Mouse (Mus musculus): ENCODE results near the gene Uggt2. TPM values are rescaled to one million over a fixed set of nuclear protein-coding genes. Genes with fewer than 3 reads are reported as not detected.

Gene Uggt2
- polyA plus RNA-seq, 1 experiment from 2014 or later: 15.4 TPM

GRCm38 (mm10) chr14:119123582-119123981 lies 24.4 kb upstream of the Uggt2 start:
- Histone ChIP-seq H3K36me3 (ENCODE audit: control insufficient read depth, insufficient read depth, low read length) (no peaks in the 10 kb centered on the region), H3K4me1 (replicated peaks; ENCODE audit: control insufficient read depth, insufficient read depth, low read length) (no peaks in the 10 kb centered on the region), H3K27ac (ENCODE audit: low read depth) (no peak overlapping the region), H3K9me3 (ENCODE audit: control insufficient read depth, low read length) (no peaks in the 10 kb centered on the region), H3K4me2 (ENCODE audit: low read length) (peak overlapping the region; percentile 60), H3K27me3 (replicated peaks; ENCODE audit: control insufficient read depth, insufficient read depth, low read length) (no peaks in the 10 kb centered on the region), H3K9ac (ENCODE audit: low read length) (no peak overlapping the region), H3K4me3 (ENCODE audit: low read depth, low read length) (peak overlapping the region; percentile 38)
- ATAC-seq (replicated peaks; ENCODE audit: low FRiP score, low TSS enrichment, low read depth): no peak
- WGBS: 2% methylated on average over 12 of the region's 12 CpGs
- DNase-seq (ENCODE audit: low spot score): peak; percentile 65

- Histone ChIP-seq H3K4me1 (replicated peaks; ENCODE audit: control insufficient read depth, insufficient read depth, low read length) (no peaks in the 10 kb centered on the region), H3K4me2 (ENCODE audit: low read length) (no peak overlapping the region), H3K9ac (ENCODE audit: low read length) (no peak overlapping the region), H3K27ac (ENCODE audit: low read depth) (no peak overlapping the region), H3K9me3 (ENCODE audit: control insufficient read depth, low read length) (no peaks in the 10 kb centered on the region), H3K27me3 (replicated peaks; ENCODE audit: control insufficient read depth, insufficient read depth, low read length) (no peaks in the 10 kb centered on the region), H3K36me3 (ENCODE audit: control insufficient read depth, insufficient read depth, low read length) (no peaks in the 10 kb centered on the region), H3K4me3 (ENCODE audit: low read depth, low read length) (no peak overlapping the region)
- DNase-seq (ENCODE audit: low spot score): no peak
- 76% methylated on average over 6 of the region's 6 CpGs for WGBS
- no peak for ATAC-seq (replicated peaks; ENCODE audit: low FRiP score, low TSS enrichment, low read depth)
These were observed 13.3 kb upstream of the Uggt2 start for GRCm38 (mm10) chr14:119112558-119112957.

DNA sequence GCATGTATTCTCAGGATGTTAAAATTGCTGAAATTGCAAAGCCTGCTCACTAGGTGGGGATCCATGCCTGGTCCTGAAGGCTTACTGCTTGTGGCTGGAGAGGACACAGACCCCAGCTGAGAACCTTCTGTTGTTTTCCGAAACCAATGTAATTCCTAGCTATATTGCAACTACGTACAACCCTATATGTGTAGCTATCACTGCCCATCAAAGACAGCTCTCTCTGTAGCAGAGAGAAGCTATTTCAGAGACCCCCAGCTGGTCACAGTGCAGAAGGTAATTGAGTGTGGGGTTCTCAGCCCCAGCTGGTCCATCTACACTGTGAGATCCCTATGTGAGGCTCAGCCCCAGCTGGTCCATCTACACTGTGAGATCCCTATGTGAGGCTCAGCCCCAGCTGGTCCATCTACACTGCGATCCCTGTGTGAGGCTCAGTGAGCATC lies 10.6 kb upstream of the Uggt2 start:
- H3K4me2 ChIP-seq (ENCODE audit: low read length): no peak overlapping the region
- no peak overlapping the region for H3K4me3 ChIP-seq (ENCODE audit: low read depth, low read length)
- H3K9me3 ChIP-seq (ENCODE audit: control insufficient read depth, low read length): no peaks in the 10 kb centered on the region
- H3K27ac ChIP-seq (ENCODE audit: low read depth): no peak overlapping the region
- no peak for ATAC-seq (replicated peaks; ENCODE audit: low FRiP score, low TSS enrichment, low read depth)
- no peaks in the 10 kb centered on the region for H3K27me3 ChIP-seq (replicated peaks; ENCODE audit: control insufficient read depth, insufficient read depth, low read length)
- H3K36me3 ChIP-seq (ENCODE audit: control insufficient read depth, insufficient read depth, low read length): no peaks in the 10 kb centered on the region
- 82% methylated on average over 3 of the region's 3 CpGs for WGBS
- no peak overlapping the region for H3K9ac ChIP-seq (ENCODE audit: low read length)
- H3K4me1 ChIP-seq (replicated peaks; ENCODE audit: control insufficient read depth, insufficient read depth, low read length): no peaks in the 10 kb centered on the region
- no peak for DNase-seq (ENCODE audit: low spot score)

DNA sequence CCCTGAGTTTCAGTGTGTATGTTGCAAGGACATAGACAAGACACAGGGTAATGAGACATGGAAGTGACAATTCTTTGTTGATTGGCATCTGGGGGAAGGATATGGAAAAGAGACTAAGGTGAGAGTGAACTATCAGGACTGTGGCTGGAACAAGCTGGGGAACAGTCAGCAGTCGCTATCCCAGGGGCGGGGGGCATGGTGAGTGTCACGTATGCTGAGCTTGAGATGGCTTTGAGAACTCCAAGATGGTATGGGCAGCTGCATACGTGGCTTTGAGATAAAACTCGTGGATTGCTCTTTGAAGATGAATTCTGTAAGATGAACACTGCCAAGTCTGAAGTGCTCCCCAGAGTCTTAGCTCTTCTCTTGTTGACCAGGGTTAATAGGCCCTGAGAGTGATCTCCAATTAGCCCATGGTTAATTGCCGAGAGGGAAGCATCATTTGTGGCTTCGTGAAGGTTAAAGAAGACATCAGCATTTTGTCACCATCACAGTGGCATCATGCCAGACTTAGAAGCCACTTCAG lies 9.6 kb upstream of the Uggt2 start:
- Histone ChIP-seq H3K4me2 (ENCODE audit: low read length) (no peak overlapping the region), H3K36me3 (ENCODE audit: control insufficient read depth, insufficient read depth, low read length) (no peaks in the 10 kb centered on the region), H3K27me3 (replicated peaks; ENCODE audit: control insufficient read depth, insufficient read depth, low read length) (no peaks in the 10 kb centered on the region), H3K4me3 (ENCODE audit: low read depth, low read length) (no peak overlapping the region), H3K9me3 (ENCODE audit: control insufficient read depth, low read length) (no peaks in the 10 kb centered on the region), H3K9ac (ENCODE audit: low read length) (no peak overlapping the region), H3K4me1 (replicated peaks; ENCODE audit: control insufficient read depth, insufficient read depth, low read length) (no peaks in the 10 kb centered on the region), H3K27ac (ENCODE audit: low read depth) (no peak overlapping the region)
- ATAC-seq (replicated peaks; ENCODE audit: low FRiP score, low TSS enrichment, low read depth) (no peak), DNase-seq (ENCODE audit: low spot score) (no peak)
- WGBS: 75% methylated on average over 7 of the region's 7 CpGs

DNA sequence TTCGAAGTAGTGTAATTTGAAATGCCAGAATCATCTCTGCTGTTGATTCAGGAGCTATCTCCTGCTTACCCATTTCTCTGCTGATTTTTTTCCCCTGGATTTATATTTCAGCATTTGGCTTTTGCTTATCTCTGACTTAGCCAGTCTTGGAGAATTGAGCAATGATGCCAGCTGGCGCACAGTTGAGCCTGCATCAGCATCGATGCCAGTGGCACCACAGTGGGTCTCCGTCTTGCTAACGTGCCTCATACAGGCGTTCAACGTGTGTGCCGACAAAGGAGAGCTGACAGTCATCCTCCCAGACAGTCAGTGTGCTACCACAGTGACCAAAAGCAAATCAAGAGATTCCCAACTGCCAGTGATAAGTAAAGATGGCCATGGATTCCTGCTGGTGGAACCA lies 8.4 kb upstream of the Uggt2 start:
- H3K27ac ChIP-seq (ENCODE audit: low read depth): no peak overlapping the region
- no peaks in the 10 kb centered on the region for H3K9me3 ChIP-seq (ENCODE audit: control insufficient read depth, low read length)
- no peak overlapping the region for H3K9ac ChIP-seq (ENCODE audit: low read length)
- DNase-seq (ENCODE audit: low spot score) (no peak), ATAC-seq (replicated peaks; ENCODE audit: low FRiP score, low TSS enrichment, low read depth) (no peak)
- no peak overlapping the region for H3K4me3 ChIP-seq (ENCODE audit: low read depth, low read length)
- no peaks in the 10 kb centered on the region for H3K4me1 ChIP-seq (replicated peaks; ENCODE audit: control insufficient read depth, insufficient read depth, low read length)
- H3K36me3 ChIP-seq (ENCODE audit: control insufficient read depth, insufficient read depth, low read length): no peaks in the 10 kb centered on the region
- H3K4me2 ChIP-seq (ENCODE audit: low read length): no peak overlapping the region
- WGBS: 93% methylated on average over 8 of the region's 8 CpGs
- H3K27me3 ChIP-seq (replicated peaks; ENCODE audit: control insufficient read depth, insufficient read depth, low read length): no peaks in the 10 kb centered on the region

DNA sequence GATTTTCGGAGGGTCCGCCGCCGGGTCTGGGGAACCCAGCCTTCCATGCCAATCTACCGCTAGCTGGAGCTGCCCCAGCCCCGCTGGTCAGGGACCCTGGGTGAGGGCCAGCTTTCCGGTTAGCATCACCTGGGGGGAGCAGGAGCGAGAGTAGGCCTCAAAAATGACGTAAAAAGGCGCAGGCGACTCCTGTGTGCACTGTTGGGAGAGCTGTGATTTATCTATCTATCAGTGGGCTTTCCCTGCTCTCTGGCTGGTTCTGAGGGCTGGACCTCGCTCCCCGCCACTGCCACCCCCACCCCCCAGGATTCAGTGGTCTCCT lies 301 bp upstream of the Uggt2 start:
- DNase-seq (ENCODE audit: low spot score): no peak
- peaks cover 12% of the 10 kb centered on the region for H3K4me1 ChIP-seq (replicated peaks; ENCODE audit: control insufficient read depth, insufficient read depth, low read length)
- under 1% methylated on average over 13 of the region's 13 CpGs for WGBS
- H3K4me3 ChIP-seq (ENCODE audit: low read depth, low read length): peak overlapping the region; percentile 68
- no peaks in the 10 kb centered on the region for H3K27me3 ChIP-seq (replicated peaks; ENCODE audit: control insufficient read depth, insufficient read depth, low read length)
- H3K9me3 ChIP-seq (ENCODE audit: control insufficient read depth, low read length): no peaks in the 10 kb centered on the region
- H3K27ac ChIP-seq (ENCODE audit: low read depth): peak overlapping the region; percentile 69
- H3K9ac ChIP-seq (ENCODE audit: low read length): peak overlapping the region; percentile 83
- H3K36me3 ChIP-seq (ENCODE audit: control insufficient read depth, insufficient read depth, low read length): no peaks in the 10 kb centered on the region
- H3K4me2 ChIP-seq (ENCODE audit: low read length): peak overlapping the region; percentile 80
- no peak; the same call in 1 of the 2 replicates for ATAC-seq (replicated peaks; ENCODE audit: low FRiP score, low TSS enrichment, low read depth)

GRCm38 (mm10) chr14:119061811-119062210 lies 37.4 kb downstream of the Uggt2 start:
- 68% methylated on average over 1 of the region's 1 CpGs for WGBS
- no peak overlapping the region for H3K4me3 ChIP-seq (ENCODE audit: low read depth, low read length)
- DNase-seq (ENCODE audit: low spot score) (no peak), ATAC-seq (replicated peaks; ENCODE audit: low FRiP score, low TSS enrichment, low read depth) (no peak)
- H3K9me3 ChIP-seq (ENCODE audit: control insufficient read depth, low read length): no peaks in the 10 kb centered on the region
- no peak overlapping the region for H3K9ac ChIP-seq (ENCODE audit: low read length)
- peaks cover 18% of the 10 kb centered on the region for H3K36me3 ChIP-seq (ENCODE audit: control insufficient read depth, insufficient read depth, low read length)
- H3K4me1 ChIP-seq (replicated peaks; ENCODE audit: control insufficient read depth, insufficient read depth, low read length): no peaks in the 10 kb centered on the region
- H3K27ac ChIP-seq (ENCODE audit: low read depth): no peak overlapping the region
- no peaks in the 10 kb centered on the region for H3K27me3 ChIP-seq (replicated peaks; ENCODE audit: control insufficient read depth, insufficient read depth, low read length)
- no peak overlapping the region for H3K4me2 ChIP-seq (ENCODE audit: low read length)

DNA sequence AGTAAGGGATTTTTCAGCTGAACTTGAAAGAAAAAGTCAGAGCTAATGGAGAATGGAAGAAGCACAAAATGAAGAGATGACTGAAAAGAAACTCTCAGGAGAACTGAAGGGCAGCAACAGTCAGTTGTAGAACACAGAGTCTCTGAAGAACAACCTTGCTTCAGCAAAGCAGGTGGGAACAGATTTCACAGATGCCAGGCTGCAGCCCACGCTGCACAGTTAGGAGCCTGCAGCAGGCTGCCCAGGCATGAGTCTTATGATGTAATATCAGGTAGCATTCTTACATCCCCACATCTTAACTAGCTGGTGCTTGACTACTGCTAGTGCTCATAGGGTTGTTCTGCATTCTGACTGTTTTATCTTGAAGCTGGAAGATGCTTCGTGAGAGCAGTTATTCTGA lies 38.5 kb downstream of the Uggt2 start:
- Histone ChIP-seq H3K36me3 (ENCODE audit: control insufficient read depth, insufficient read depth, low read length) (peaks cover 21% of the 10 kb centered on the region), H3K9me3 (ENCODE audit: control insufficient read depth, low read length) (no peaks in the 10 kb centered on the region), H3K4me3 (ENCODE audit: low read depth, low read length) (no peak overlapping the region), H3K4me2 (ENCODE audit: low read length) (no peak overlapping the region), H3K27me3 (replicated peaks; ENCODE audit: control insufficient read depth, insufficient read depth, low read length) (no peaks in the 10 kb centered on the region), H3K27ac (ENCODE audit: low read depth) (no peak overlapping the region), H3K9ac (ENCODE audit: low read length) (no peak overlapping the region), H3K4me1 (replicated peaks; ENCODE audit: control insufficient read depth, insufficient read depth, low read length) (no peaks in the 10 kb centered on the region)
- no peak for ATAC-seq (replicated peaks; ENCODE audit: low FRiP score, low TSS enrichment, low read depth)
- DNase-seq (ENCODE audit: low spot score): no peak
- WGBS: 96% methylated on average over 2 of the region's 2 CpGs

DNA sequence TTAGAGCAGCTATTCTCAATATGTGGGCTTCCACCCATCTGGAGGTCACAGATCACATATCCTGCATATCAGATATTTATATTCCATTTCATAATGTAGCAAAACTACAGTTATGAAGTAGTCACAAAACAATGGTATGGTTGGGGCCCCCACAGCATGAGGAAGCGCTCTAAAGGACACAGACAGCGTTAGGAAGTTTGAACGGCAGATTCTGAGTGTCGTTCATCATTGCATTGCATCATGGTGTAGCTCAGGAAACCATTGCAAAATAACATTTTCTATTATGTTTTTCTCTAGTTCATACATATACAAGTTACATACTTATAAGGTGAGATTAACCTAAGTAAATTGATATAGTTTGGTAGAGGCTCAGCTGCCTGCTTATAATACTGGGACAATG lies 42.2 kb downstream of the Uggt2 start:
- Histone ChIP-seq H3K9me3 (ENCODE audit: control insufficient read depth, low read length) (no peaks in the 10 kb centered on the region), H3K27ac (ENCODE audit: low read depth) (no peak overlapping the region), H3K27me3 (replicated peaks; ENCODE audit: control insufficient read depth, insufficient read depth, low read length) (no peaks in the 10 kb centered on the region), H3K4me3 (ENCODE audit: low read depth, low read length) (no peak overlapping the region), H3K4me2 (ENCODE audit: low read length) (no peak overlapping the region), H3K9ac (ENCODE audit: low read length) (no peak overlapping the region), H3K4me1 (replicated peaks; ENCODE audit: control insufficient read depth, insufficient read depth, low read length) (no peaks in the 10 kb centered on the region), H3K36me3 (ENCODE audit: control insufficient read depth, insufficient read depth, low read length) (peaks cover 41% of the 10 kb centered on the region)
- 92% methylated on average over 4 of the region's 4 CpGs for WGBS
- no peak for DNase-seq (ENCODE audit: low spot score)
- ATAC-seq (replicated peaks; ENCODE audit: low FRiP score, low TSS enrichment, low read depth): no peak

All from intestine, embryonic 14.5 days (tissue).